Mouse (Mus musculus) heart, postnatal 36 days (tissue): Measurements from ENCODE around the gene Cdc42ep5. TPM values are rescaled to one million over a fixed set of nuclear protein-coding genes. Genes with fewer than 3 reads are reported as not detected.

Experiments used
- DNase-seq, 2 experiments: peaks; one replicate each; pipeline ENCODE4 v3.0.0; 2021 to 2022
- intact Hi-C: fragments of 180-260 bp; cut with DNase I; formaldehyde crosslinking; loops from one replicate; pipeline ENCODE4 v1.15.1; 2025
- total RNA-seq, 2 experiments: library from RNA; stranded (reverse); gene quantifications; 2 replicates each; pipeline ENCODE4 v1.2.3; 2021

The Cdc42ep5 gene
- total RNA-seq, 2 experiments from 2014 or later, result 4.6 to 6.2 TPM

- intact Hi-C loops, result loop anchor here (1.0 to 10.0 kb wide), 4 partner anchors 295 to 523 kb away; partner anchors contain the start of gene Ppp6r1
- DNase-seq, result no peak
Measured at GRCm38 (mm10) chr7:4131964-4132363, 32.7 kb downstream of the Cdc42ep5 start.

- intact Hi-C loops, result loop anchor here (1.0 to 10.0 kb wide), 4 partner anchors 296 to 524 kb away; partner anchors contain the start of gene Ppp6r1
- DNase-seq, result peak; percentile 78 to 87
Measured at GRCm38 (mm10) chr7:4130686-4131452, 33.8 kb downstream of the Cdc42ep5 start.

- DNase-seq, result peak; percentile 69 to 71
- intact Hi-C loops, result no loop called here
Measured at GRCm38 (mm10) chr7:4128860-4129259, 35.8 kb downstream of the Cdc42ep5 start.

- intact Hi-C loops, result loop anchor here (2.0 kb wide), 1 partner anchor 25 kb away; no protein-coding TSS in a partner anchor
- no peak for DNase-seq
Measured at GRCm38 (mm10) chr7:4127894-4128293, 36.8 kb downstream of the Cdc42ep5 start.

GRCm38 (mm10) chr7:4126992-4127785, 37.5 kb downstream of the Cdc42ep5 start:
- intact Hi-C loops, result loop anchor here (2.0 kb wide), 1 partner anchor 24 kb away; no protein-coding TSS in a partner anchor
- no peak for DNase-seq

GRCm38 (mm10) chr7:4125306-4125705, 39.4 kb downstream of the Cdc42ep5 start:
- no peak for DNase-seq
- intact Hi-C loops, result no loop called here

- intact Hi-C loops, result no loop called here
- no peak for DNase-seq
Measured at GRCm38 (mm10) chr7:4124856-4125255, 39.8 kb downstream of the Cdc42ep5 start.

- no peak for DNase-seq
- intact Hi-C loops, result no loop called here
Measured at GRCm38 (mm10) chr7:4124315-4124759, 40.3 kb downstream of the Cdc42ep5 start.

- DNase-seq, result peak in 1 of 2 experiments; percentile 45
- intact Hi-C loops, result no loop called here
Measured at GRCm38 (mm10) chr7:4123732-4124131, 40.9 kb downstream of the Cdc42ep5 start.

GRCm38 (mm10) chr7:4122783-4123182, 41.9 kb downstream of the Cdc42ep5 start:
- intact Hi-C loops, result no loop called here
- no peak for DNase-seq

- intact Hi-C loops, result no loop called here
- no peak for DNase-seq
Measured at GRCm38 (mm10) chr7:4122076-4122768, 42.4 kb downstream of the Cdc42ep5 start.

- DNase-seq, result no peak
- intact Hi-C loops, result no loop called here
Measured at GRCm38 (mm10) chr7:4119976-4120921, 44.4 kb downstream of the Cdc42ep5 start.

- intact Hi-C loops, result no loop called here
Measured at GRCm38 (mm10) chr7:4119344-4119902, 45.2 kb downstream of the Cdc42ep5 start, which contains the start of gene Ttyh1. Gene Ttyh1 (plus strand): TSS chr7:4119408.

GRCm38 (mm10) chr7:4117050-4117814, 47.4 kb downstream of the Cdc42ep5 start:
- intact Hi-C loops, result no loop called here

More at GRCm38 (mm10) chr7:4119344-4119902, 45.2 kb downstream of the Cdc42ep5 start, which contains the start of gene Ttyh1:
- no peak for DNase-seq

GRCm38 (mm10) chr7:4111766-4112165, 52.9 kb downstream of the Cdc42ep5 start:
- no peak for DNase-seq
- intact Hi-C loops, result no loop called here

More at GRCm38 (mm10) chr7:4117050-4117814, 47.4 kb downstream of the Cdc42ep5 start:
- no peak for DNase-seq

- DNase-seq, result peak in 1 of 2 experiments; percentile 21
- intact Hi-C loops, result loop anchor here (1.0 to 5.0 kb wide), 3 partner anchors 23 to 369 kb away; no protein-coding TSS in a partner anchor
Measured at GRCm38 (mm10) chr7:4103411-4103810, 61.2 kb downstream of the Cdc42ep5 start.
